12 mouse cellular contexts compared by ENCODE assay signal in the genomic region with DNA sequence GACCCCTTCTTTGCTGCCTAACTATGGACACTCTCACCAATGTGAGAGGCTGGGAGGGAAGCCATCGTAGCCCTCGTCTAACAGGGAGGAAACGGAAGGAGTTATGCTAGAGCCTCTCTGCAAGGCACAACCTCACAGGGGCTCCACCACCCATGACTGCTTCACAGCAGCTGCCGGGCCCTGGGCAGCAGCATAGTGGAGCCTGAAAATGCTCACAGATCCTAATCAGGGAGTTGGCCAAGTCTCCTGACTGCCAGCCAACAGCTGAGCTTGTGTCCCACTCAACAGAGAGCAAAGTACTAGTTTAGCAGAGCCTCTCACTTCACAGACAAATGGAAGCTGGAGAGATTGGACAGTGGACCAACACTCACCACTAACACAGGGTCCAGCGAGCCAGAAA. TPM values are rescaled to one million over a fixed set of nuclear protein-coding genes. Genes with fewer than 3 reads are reported as not detected.
DNase-seq lines count a peak whose midpoint lies in the region; ATAC-seq and TF ChIP-seq lines count a peak whose summit lies in the region.
"Had no signal": no experiment of that assay in that cellular context is flagged by ENCODE, and none has a peak within 500 bp of the region (broad histone marks: within the 10 kb centered on the region; RNA-seq: fewer than 3 reads in every experiment).

No protein-coding gene starts in this region.

- 86% methylated on average over 5 of the region's 5 CpGs for WGBS in limb, embryonic 10.5 days
- WGBS in forebrain, embryonic 13.5 days = 76% methylated on average over 5 of the region's 5 CpGs

- H3K27me3 ChIP-seq in E14TG2a.4 (ENCODE audit: insufficient read depth, low read length) = peaks cover 17% of the 10 kb centered on the region; the same call in 1 of the 2 replicates
- H3K27me3 ChIP-seq in limb, embryonic 10.5 days (ENCODE audit: low read depth, poor library complexity, severe bottlenecking) = no peaks in the 10 kb centered on the region
- H3K27me3 ChIP-seq in forebrain, embryonic 13.5 days = no peaks in the 10 kb centered on the region
- H3K27me3 ChIP-seq: heart, embryonic 12.5 days had no signal

- H3K4me2 ChIP-seq in forebrain, embryonic 13.5 days = no peak overlapping the region
- H3K4me2 ChIP-seq: heart, embryonic 12.5 days had no signal

- DNase-seq in frontal cortex, postnatal 10 days (ENCODE audit: low spot score in 2 of 2) = no peak
- peak; percentile 65 to 70 for DNase-seq in kidney, adult 8-10 months
- DNase-seq in limb, embryonic 10.5 days (ENCODE audit: low spot score) = no peak
- no peak for DNase-seq in thymus, postnatal 4 days
- no peak for DNase-seq in embryo, embryonic 10 days (ENCODE audit: low spot score)
- DNase-seq: lung, postnatal 14 days had no signal

- H3K36me3 ChIP-seq in E14TG2a.4 (ENCODE audit: insufficient read depth, low read length) = no peaks in the 10 kb centered on the region
- no peaks in the 10 kb centered on the region for H3K36me3 ChIP-seq in limb, embryonic 10.5 days
- no peaks in the 10 kb centered on the region for H3K36me3 ChIP-seq in forebrain, embryonic 13.5 days (ENCODE audit: poor library complexity, severe bottlenecking)
- H3K36me3 ChIP-seq: heart, embryonic 12.5 days had no signal

- no peak for TF ChIP-seq CTCF in E14TG2a.4 (conservative IDR thresholded peaks at IDR 0.05; ENCODE audit: low read length)

- H3K4me3 ChIP-seq in E14TG2a.4 (replicated peaks; ENCODE audit: low read length) = 0 out of 2 replicates have a peak overlapping the region, but pooled peaks have one; percentile 43
- no peak overlapping the region for H3K4me3 ChIP-seq in limb, embryonic 10.5 days
- H3K4me3 ChIP-seq in forebrain, embryonic 13.5 days = no peak overlapping the region
- H3K4me3 ChIP-seq: heart, embryonic 12.5 days had no signal

- ATAC-seq in frontal cortex, adult (ENCODE audit: low TSS enrichment) = peak; percentile 55; the same call in 1 of the 2 replicates
- no peak for ATAC-seq in forebrain, embryonic 13.5 days

- H3K27ac ChIP-seq in limb, embryonic 10.5 days = peak overlapping the region; percentile 50; the same call in 1 of the 2 replicates
- no peak overlapping the region for H3K27ac ChIP-seq in forebrain, embryonic 13.5 days

- no peaks in the 10 kb centered on the region for H3K9me3 ChIP-seq in E14TG2a.4 (ENCODE audit: low read length)
- no peaks in the 10 kb centered on the region for H3K9me3 ChIP-seq in limb, embryonic 10.5 days (replicated peaks)
- no peaks in the 10 kb centered on the region for H3K9me3 ChIP-seq in forebrain, embryonic 13.5 days (replicated peaks)
- H3K9me3 ChIP-seq: heart, embryonic 12.5 days had no signal

- peaks cover 16% of the 10 kb centered on the region for H3K4me1 ChIP-seq in E14TG2a.4 (replicated peaks; ENCODE audit: low read depth, low read length)
- peaks cover 16% of the 10 kb centered on the region for H3K4me1 ChIP-seq in limb, embryonic 10.5 days
- H3K4me1 ChIP-seq in forebrain, embryonic 13.5 days = no peaks in the 10 kb centered on the region

- H3K9ac ChIP-seq in forebrain, embryonic 13.5 days = no peak overlapping the region
- H3K9ac ChIP-seq: heart, embryonic 12.5 days had no signal

RNA-seq across cellular contexts. Expression of gene Mas1, which starts 21.5 kb away (rescaled TPM):
- polyA plus RNA-seq in limb, embryonic 10.5 days (2016; fragmentation: Nextera tagmentation; extraction: Ambion mirVana) = 0.73 and 0.93 TPM in 2 replicates
- polyA plus RNA-seq in forebrain, embryonic 13.5 days (2015; fragmentation: Nextera tagmentation; extraction: Ambion mirVana) = not detected in 2 replicates
- polyA plus RNA-seq: C2C12 had no signal

RNA-seq across cellular contexts. Expression of gene Mrgprh, which starts 29.4 kb away (rescaled TPM):
- 0.09 TPM in 1 of 2 replicates, not detected in the other for polyA plus RNA-seq in limb, embryonic 10.5 days (2016; fragmentation: Nextera tagmentation; extraction: Ambion mirVana)
- polyA plus RNA-seq in forebrain, embryonic 13.5 days (2015; fragmentation: Nextera tagmentation; extraction: Ambion mirVana) = not detected in 2 replicates
- polyA plus RNA-seq: C2C12; heart, embryonic 12.5 days; intestine, embryonic 14.5 days had no signal

Comparison
In these comparisons a context has a peak if more than half of its experiments do, and no peak if none do; other contexts are left out.
1. DNase-seq: peak in kidney, adult 8-10 months (2 of 2); none in frontal cortex, postnatal 10 days (0 of 2), limb, embryonic 10.5 days (single experiment), thymus, postnatal 4 days (single experiment) and embryo, embryonic 10 days (single experiment).